Mouse (Mus musculus): ENCODE data around the gene Epha2.

DNA sequence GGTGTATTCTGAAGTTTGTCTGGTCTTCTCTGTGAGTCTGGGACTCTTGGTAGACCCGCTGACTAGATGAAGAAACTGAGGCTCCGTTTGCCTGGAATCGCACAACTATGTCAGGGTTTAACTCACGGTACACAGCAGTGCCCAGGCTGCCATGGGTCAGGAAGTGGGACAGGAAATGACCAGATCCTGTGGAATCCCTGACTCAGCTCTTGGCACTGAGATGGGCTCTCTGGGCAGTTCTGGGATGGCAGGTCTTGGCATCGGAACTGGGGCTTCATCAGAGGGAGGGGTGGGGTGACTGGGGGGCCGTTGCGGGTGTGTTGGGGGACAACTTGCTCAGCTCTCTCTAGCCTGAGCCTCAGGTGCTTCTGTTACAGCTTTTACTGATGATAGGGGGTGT lies 10.0 kb downstream of the Epha2 start:
- no peak for TF ChIP-seq CTCF (IDR thresholded peaks at IDR 0.05; ENCODE audit: control insufficient read depth, insufficient read depth, low read length)
- TF ChIP-seq POLR2A (IDR thresholded peaks at IDR 0.05; ENCODE audit: borderline replicate concordance, control insufficient read depth, low read depth, low read length), result no peak
